Mouse (Mus musculus) right cerebral cortex, postnatal 25 days (tissue): ENCODE data around the gene Nxpe2.

Experiments used
- DNase-seq: peaks from one replicate; pipeline ENCODE4 v3.0.0; 2022

Gene Nxpe2

DNA sequence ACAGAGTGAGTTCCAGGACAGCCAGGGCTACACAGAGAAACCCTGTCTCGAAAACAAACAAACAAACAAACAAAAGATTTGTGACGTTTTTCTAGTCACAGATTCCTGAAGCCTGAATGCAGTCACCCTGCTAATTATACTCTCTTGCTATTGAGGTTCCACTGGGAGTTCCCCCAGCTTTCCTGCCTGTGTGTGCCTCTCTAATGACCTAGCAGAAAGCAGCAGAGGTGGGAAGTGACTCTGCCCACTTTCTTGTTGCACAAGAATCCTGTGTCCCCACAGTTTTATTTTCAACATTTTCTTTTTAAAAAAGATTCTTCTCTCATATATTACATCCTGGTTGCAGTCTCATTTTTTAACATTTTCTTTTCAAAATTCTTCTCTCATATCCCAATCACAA, 58.5 kb downstream of the Nxpe2 start:
- DNase-seq, result no peak

DNA sequence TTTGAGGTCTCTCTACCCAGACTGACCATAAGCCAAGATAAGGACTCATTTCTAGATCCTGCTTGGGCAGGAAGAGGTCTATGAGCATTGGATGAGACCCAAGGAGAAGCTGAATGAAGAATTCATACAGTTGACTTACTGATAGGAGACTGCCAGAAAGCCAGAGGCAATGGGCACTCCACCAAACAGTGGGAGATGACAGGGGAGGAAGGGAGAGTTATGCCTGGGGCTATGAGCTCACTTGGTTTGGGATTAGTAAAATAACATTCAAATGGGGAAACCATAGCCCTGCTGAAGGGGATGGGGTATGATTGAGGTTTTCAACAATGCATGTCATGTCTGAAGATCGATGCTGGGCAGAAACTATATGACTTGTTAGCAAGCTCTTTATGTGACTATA, 63.0 kb downstream of the Nxpe2 start:
- DNase-seq, result no peak

DNA sequence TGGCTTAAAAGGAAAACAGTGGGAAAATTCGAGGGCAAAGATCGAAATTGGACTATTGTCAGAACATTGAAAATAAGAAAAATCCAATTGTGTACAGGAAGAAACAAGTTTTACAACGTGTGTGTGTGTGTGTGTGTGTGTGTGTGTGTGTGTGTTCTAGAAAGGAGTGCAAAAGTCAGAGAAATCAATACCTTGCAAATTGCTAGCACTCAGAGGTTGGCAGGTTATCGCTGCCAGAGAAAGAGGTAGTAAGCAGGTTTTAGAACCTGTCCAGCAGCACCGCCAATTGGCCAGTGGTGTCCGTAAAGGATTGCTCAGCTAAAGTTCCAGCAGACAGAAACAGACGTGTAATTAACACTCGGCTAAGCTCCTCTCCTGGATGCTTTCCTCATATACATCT, 69.0 kb downstream of the Nxpe2 start:
- DNase-seq, result no peak

DNA sequence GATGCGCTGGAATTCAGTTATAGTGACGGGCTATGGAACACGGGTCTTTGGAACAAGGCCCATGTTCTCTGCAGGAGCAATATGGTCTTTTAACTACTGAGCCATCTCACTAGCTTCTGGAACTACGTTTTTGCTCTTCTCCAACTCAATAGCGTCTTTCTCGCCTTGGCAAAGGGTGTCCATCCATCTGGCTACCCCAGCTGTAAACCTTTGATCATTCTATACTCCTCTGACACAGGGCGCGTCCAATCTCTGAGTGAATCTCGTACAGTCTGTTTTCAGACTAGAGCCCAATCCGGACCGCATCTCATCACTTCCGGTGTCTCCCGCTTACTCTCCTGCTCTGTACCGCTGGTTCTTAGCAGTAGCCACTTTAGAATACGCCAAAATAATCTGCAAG, 76.4 kb downstream of the Nxpe2 start:
- DNase-seq, result no peak
